Mouse (Mus musculus) heart, postnatal 0 days (tissue): Measurements from ENCODE around the gene Pdcl3. TPM values are rescaled to one million over a fixed set of nuclear protein-coding genes. Genes with fewer than 3 reads are reported as not detected.
"Not testable (repeated sequence)": the region's sequence is repeated elsewhere in the genome, so short reads cannot be mapped to it uniquely, and the experiment has no call there.

Experiments
- ATAC-seq: fragments of 200-750 bp; cut with Nextera tagmentation; 2 replicates; pipeline ENCODE4 v1.8.0; 2017; ENCODE audit warnings: low read depth, moderate number of reproducible peaks, moderate library complexity; ENCODE audit not compliant: insufficient read depth
- DNase-seq: peaks from one replicate; pipeline ENCODE4 v3.0.0-alpha.2; 2016; ENCODE audit warnings: low spot score
- H3K27ac ChIP-seq: fragments of 300-500 bp; sonication (generic); 2 replicates; pipeline ENCODE4 v1.5.1; 2014; ENCODE audit warnings: low read depth, mild to moderate bottlenecking
- H3K27me3 ChIP-seq: fragments of 300-500 bp; sonication (generic); 2 replicates; pipeline ENCODE4 v1.6.1; 2014; ENCODE audit warnings: low read length, mixed read lengths; ENCODE audit not compliant: control insufficient read depth, insufficient read depth
- H3K36me3 ChIP-seq: fragments of 300-500 bp; sonication (generic); replicated peaks from 2 replicates; pipeline ENCODE4 v1.6.1; 2014; ENCODE audit warnings: low read length, mixed read lengths; ENCODE audit not compliant: control insufficient read depth, insufficient read depth
- H3K4me1 ChIP-seq: fragments of 300-500 bp; sonication (generic); 2 replicates; pipeline ENCODE4 v1.6.1; 2014; ENCODE audit warnings: antibody characterized with exemption; ENCODE audit not compliant: control insufficient read depth, insufficient read depth
- H3K4me2 ChIP-seq: fragments of 300-500 bp; sonication (generic); 2 replicates; pipeline ENCODE4 v1.6.1; 2014; ENCODE audit warnings: low read depth, mild to moderate bottlenecking, low read length, moderate library complexity
- H3K4me3 ChIP-seq: fragments of 300-500 bp; sonication (generic); 2 replicates; pipeline ENCODE4 v1.5.1; 2014; ENCODE audit warnings: low read depth, low read length
- H3K9ac ChIP-seq: fragments of 300-500 bp; sonication (generic); replicated peaks from 2 replicates; pipeline ENCODE4 v1.6.1; 2014; ENCODE audit warnings: low read depth, low read length, mixed read lengths
- H3K9me3 ChIP-seq: fragments of 300-500 bp; sonication (generic); replicated peaks from 2 replicates; pipeline ENCODE4 v1.6.1; 2016; ENCODE audit warnings: low read length; ENCODE audit not compliant: control insufficient read depth
- CTCF ChIP-seq: IDR thresholded peaks from 2 replicates; pipeline ENCODE4 v1.5.1; 2016; ENCODE audit warnings: antibody characterized with exemption, control low read depth, low read depth
- EP300 ChIP-seq: IDR thresholded peaks from 2 replicates; pipeline ENCODE4 v1.6.1; 2016; ENCODE audit warnings: antibody characterized with exemption, low read depth
- WGBS: fragments of 180-500 bp; shearing (Covaris S2); extraction: QIAGEN DNeasy Blood & Tissue Kit; methylation state at CpG from one replicate; pipeline ENCODE4 v1.1.7; 2014; 5-methylcytosine and 5-hydroxymethylcytosine counted together
- polyA plus RNA-seq: library from polyadenylated mRNA; unstranded; fragments of >200 nt; fragmentation: Nextera tagmentation; extraction: Ambion mirVana; gene quantifications from 2 replicates; pipeline ENCODE4 v1.2.1, GENCODE M21; 2015
- total RNA-seq: library from RNA; depleted of rRNA; stranded (reverse); fragments of >200 nt; gene quantifications from 2 replicates; pipeline ENCODE4 v1.2.3, GENCODE M21; 2014; ENCODE audit warnings: low replicate concordance; rRNA removed

Gene Pdcl3
- total and polyA plus RNA-seq, 2 experiments from 2014 or later, result 45.9 to 186 TPM

DNA sequence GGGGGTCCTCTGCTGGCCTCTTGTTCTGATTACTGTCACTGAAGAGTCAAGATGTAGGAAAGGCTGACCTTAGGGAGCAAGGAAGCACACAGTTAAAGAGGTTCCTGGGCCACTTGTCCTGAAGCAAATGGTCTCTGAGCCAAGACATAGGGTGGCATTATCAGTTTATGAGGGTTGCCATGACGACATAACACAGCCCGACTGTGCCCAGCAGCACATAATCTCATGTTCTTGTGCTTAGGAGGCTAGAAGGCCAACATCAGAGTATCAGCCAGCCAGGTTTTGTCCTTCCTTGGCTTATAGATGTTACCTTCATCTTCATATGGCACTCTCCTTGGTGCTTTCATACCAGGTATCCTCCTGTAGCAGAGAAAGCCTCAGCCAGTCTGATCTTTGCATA lies 56.8 kb downstream of the Pdcl3 start:
- Histone ChIP-seq H3K9me3 (no peaks in the 10 kb centered on the region), H3K4me1 (no peaks in the 10 kb centered on the region), H3K36me3 (no peaks in the 10 kb centered on the region), H3K4me2 (no peak overlapping the region), H3K4me3 (no peak overlapping the region), H3K27ac (no peak overlapping the region), H3K27me3 (no peaks in the 10 kb centered on the region), H3K9ac (no peak overlapping the region)
- WGBS, result 46% methylated on average over 2 of the region's 2 CpGs
- DNase-seq (no peak), ATAC-seq (no peak)
- TF ChIP-seq EP300 (no peak), CTCF (no peak)

DNA sequence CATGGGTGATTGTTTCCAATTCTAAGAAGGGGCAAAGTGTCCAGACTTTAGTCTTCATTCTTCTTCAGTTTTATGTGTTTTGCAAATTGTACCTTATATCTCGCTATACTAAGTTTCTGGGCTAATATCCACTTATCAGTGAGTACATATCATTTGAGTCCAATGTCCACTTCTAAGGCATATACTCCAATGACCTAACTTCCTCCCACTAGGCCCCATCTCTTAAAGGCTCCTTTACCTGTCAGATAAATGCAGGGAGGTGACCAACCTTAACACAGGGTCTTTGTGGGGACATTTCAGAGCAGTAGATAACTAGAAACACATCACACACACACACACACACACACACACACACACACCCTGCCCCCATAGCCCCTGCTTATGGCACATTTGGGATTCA lies 59.0 kb downstream of the Pdcl3 start:
- H3K27me3 ChIP-seq, H3K4me2 ChIP-seq, H3K4me1 ChIP-seq, H3K4me3 ChIP-seq, H3K36me3 ChIP-seq, H3K9ac ChIP-seq, H3K27ac ChIP-seq, ATAC-seq, DNase-seq: not testable (repeated sequence)
- WGBS, result 83% methylated on average over 1 of the region's 1 CpGs
- 0 out of 2 replicates have a peak, but pooled peaks cover 12% of the 10 kb centered on the region for H3K9me3 ChIP-seq

DNA sequence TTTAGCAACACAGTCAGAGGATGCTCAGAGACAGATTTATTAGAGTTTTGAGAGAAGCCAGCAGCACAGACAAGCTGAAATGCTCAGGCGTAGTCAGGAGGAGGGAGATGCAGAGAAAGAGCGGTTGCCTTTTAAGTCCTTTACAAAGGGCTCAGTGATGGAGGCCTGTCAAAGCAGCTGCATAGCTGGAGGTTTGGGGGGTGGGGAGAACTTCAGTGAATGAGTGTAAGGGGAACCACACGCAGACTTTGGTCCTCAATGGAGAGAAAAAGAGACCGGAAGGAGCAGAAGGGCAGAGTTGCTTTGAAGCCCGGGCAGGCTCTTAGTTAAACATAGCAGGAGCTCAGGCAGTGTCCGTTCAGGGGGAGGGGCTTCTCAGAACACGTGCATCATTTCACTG lies 61.3 kb downstream of the Pdcl3 start:
- DNase-seq (no peak), ATAC-seq (no peak)
- no peak overlapping the region for H3K4me3 ChIP-seq
- 0 out of 2 replicates have a peak, but pooled peaks cover 22% of the 10 kb centered on the region for H3K9me3 ChIP-seq
- no peak overlapping the region for H3K27ac ChIP-seq
- no peaks in the 10 kb centered on the region for H3K27me3 ChIP-seq
- no peak for TF ChIP-seq EP300
- TF ChIP-seq CTCF, result no peak
- no peak overlapping the region for H3K9ac ChIP-seq
- WGBS, result 49% methylated on average over 7 of the region's 7 CpGs
- H3K4me1 ChIP-seq, result no peaks in the 10 kb centered on the region
- no peak overlapping the region for H3K4me2 ChIP-seq
- H3K36me3 ChIP-seq, result no peaks in the 10 kb centered on the region

Other genes starting within 250 kb of the Pdcl3 start
- gene Lonrf2, start 148.9 kb upstream of the Pdcl3 start, total RNA-seq, result 0.42 and 1.7 TPM in 2 replicates
- 0.33 and 0.41 TPM in 2 replicates for gene Lonrf2, start 148.9 kb upstream of the Pdcl3 start, polyA plus RNA-seq
- gene Chst10, start 87.4 kb upstream of the Pdcl3 start, total RNA-seq, result 0.04 TPM in 1 of 2 replicates, not detected in the other
- gene Chst10, start 87.4 kb upstream of the Pdcl3 start, polyA plus RNA-seq, result 0.54 and 0.55 TPM in 2 replicates
- gene Nms, start 46.5 kb upstream of the Pdcl3 start, total RNA-seq, result not detected in 2 replicates
- not detected in 2 replicates for gene Nms, start 46.5 kb upstream of the Pdcl3 start, polyA plus RNA-seq
- gene Npas2, start 208.1 kb downstream of the Pdcl3 start, total RNA-seq, result 3.7 and 6.2 TPM in 2 replicates
- gene Npas2, start 208.1 kb downstream of the Pdcl3 start, polyA plus RNA-seq, result 2.9 and 3.5 TPM in 2 replicates